Mouse (Mus musculus) left cerebral cortex, adult 9 months (tissue): ENCODE results near the gene Add2.
A peak's percentile ranks its signal among the peaks of the same experiment; 100 is the strongest.

Source experiments
- DNase-seq, 2 experiments: peaks; one replicate each; pipeline ENCODE4 v3.0.0; 2022; ENCODE audit warnings: low spot score in 2 of 2

Gene Add2

GRCm38 (mm10) chr6:86141284-86141683, 112.8 kb downstream of the Add2 start:
- DNase-seq, result no peak

- peak in 1 of 2 experiments; percentile 60 for DNase-seq
These were observed 113.3 kb downstream of the Add2 start for GRCm38 (mm10) chr6:86141820-86142219.

GRCm38 (mm10) chr6:86144986-86145385, 116.5 kb downstream of the Add2 start:
- DNase-seq, result no peak

GRCm38 (mm10) chr6:86148518-86148917, 120.0 kb downstream of the Add2 start:
- no peak for DNase-seq

GRCm38 (mm10) chr6:86149001-86149400, 120.5 kb downstream of the Add2 start:
- DNase-seq, result no peak

- no peak for DNase-seq
These were observed 124.2 kb downstream of the Add2 start for GRCm38 (mm10) chr6:86152676-86153075.

GRCm38 (mm10) chr6:86153436-86153990, 125.0 kb downstream of the Add2 start:
- peak in 1 of 2 experiments; percentile 11 for DNase-seq

- DNase-seq, result no peak
These were observed 125.5 kb downstream of the Add2 start for GRCm38 (mm10) chr6:86154006-86154405.

- DNase-seq, result no peak
These were observed 126.0 kb downstream of the Add2 start for GRCm38 (mm10) chr6:86154481-86154880.

GRCm38 (mm10) chr6:86157253-86158234, 129.1 kb downstream of the Add2 start:
- no peak for DNase-seq

- DNase-seq, result no peak
These were observed 132.4 kb downstream of the Add2 start for GRCm38 (mm10) chr6:86160878-86161277.

- no peak for DNase-seq
These were observed 133.1 kb downstream of the Add2 start for GRCm38 (mm10) chr6:86161586-86161985.

GRCm38 (mm10) chr6:86164028-86164427, 135.5 kb downstream of the Add2 start:
- no peak for DNase-seq

GRCm38 (mm10) chr6:86166426-86166825, 137.9 kb downstream of the Add2 start:
- no peak for DNase-seq

- no peak for DNase-seq
These were observed 139.4 kb downstream of the Add2 start for GRCm38 (mm10) chr6:86167851-86168250.

- DNase-seq, result no peak
These were observed 140.7 kb downstream of the Add2 start for GRCm38 (mm10) chr6:86169166-86169565.
